Mouse (Mus musculus) ES-E14 (cell line): ENCODE measurements around the gene Dlgap4. TPM values are rescaled to one million over a fixed set of nuclear protein-coding genes. Genes with fewer than 3 reads are reported as not detected.
"Not testable (repeated sequence)": the region's sequence is repeated elsewhere in the genome, so short reads cannot be mapped to it uniquely, and the experiment has no call there.

ENCODE experiments used
- DNase-seq: peaks from one replicate; pipeline ENCODE4 v3.0.0-alpha.2; 2013; ENCODE audit warnings: low read depth, low spot score
- H3K27ac ChIP-seq: 2 replicates; pipeline ENCODE4 v1.5.1; 2012; ENCODE audit warnings: low read depth, mild to moderate bottlenecking, low read length, moderate library complexity, mixed read lengths; ENCODE audit not compliant: poor library complexity, insufficient read depth, severe bottlenecking
- H3K36me3 ChIP-seq: 2 replicates; pipeline ENCODE4 v1.6.1; 2012; ENCODE audit warnings: mild to moderate bottlenecking, low read length, moderate library complexity, mixed read lengths; ENCODE audit not compliant: control insufficient read depth, poor library complexity, insufficient read depth, severe bottlenecking
- H3K4me1 ChIP-seq, 2 experiments: fragments of 150-350 bp in 1 of 2; sonication (generic) in 1 of 2; 2 replicates each; pipeline ENCODE4 v1.6.1; 2012; ENCODE audit warnings: low read length in 2 of 2, mild to moderate bottlenecking in 1 of 2, mixed read lengths in 1 of 2; ENCODE audit not compliant: control insufficient read depth in 2 of 2, insufficient read depth in 2 of 2, poor library complexity in 1 of 2
- H3K4me3 ChIP-seq, 2 experiments: fragments of 150-350 bp in 1 of 2; sonication (generic) in 1 of 2; 2 replicates each; pipeline ENCODE4 v1.5.1; 2012; ENCODE audit warnings: low read length in 2 of 2, low read depth in 1 of 2, mild to moderate bottlenecking in 1 of 2, mixed read lengths in 1 of 2; ENCODE audit not compliant: insufficient read depth in 1 of 2, poor library complexity in 1 of 2, severe bottlenecking in 1 of 2
- H3K9ac ChIP-seq: 2 replicates; pipeline ENCODE4 v1.6.1; 2012; ENCODE audit warnings: low read depth, mild to moderate bottlenecking, low read length, mixed read lengths; ENCODE audit not compliant: poor library complexity, insufficient read depth, severe bottlenecking
- H3K9me3 ChIP-seq: fragments of 150-350 bp; sonication (generic); 2 replicates; pipeline ENCODE4 v1.6.1; 2012; ENCODE audit warnings: low read depth, mild to moderate bottlenecking, low read length; ENCODE audit not compliant: control insufficient read depth, insufficient read depth
- CHD2 ChIP-seq: IDR thresholded peaks from 2 replicates; pipeline ENCODE4 v1.6.1; 2014; ENCODE audit warnings: mild to moderate bottlenecking, low read depth, low read length, inconsistent platforms
- HCFC1 ChIP-seq: IDR thresholded peaks from 2 replicates; pipeline ENCODE4 v1.6.1; 2012; ENCODE audit warnings: low read length, inconsistent platforms, borderline replicate concordance; ENCODE audit not compliant: insufficient read depth
- MAFK ChIP-seq: IDR thresholded peaks from 2 replicates; pipeline ENCODE4 v1.6.1; 2014; ENCODE audit warnings: mild to moderate bottlenecking, low read depth, low read length, inconsistent platforms; ENCODE audit not compliant: insufficient read depth
- ZC3H11A ChIP-seq: IDR thresholded peaks from 2 replicates; pipeline ENCODE4 v1.6.1; 2012; ENCODE audit warnings: low read depth, mild to moderate bottlenecking, inconsistent platforms, low read length, borderline replicate concordance
- ZNF384 ChIP-seq: IDR thresholded peaks from 2 replicates; pipeline ENCODE4 v1.6.1; 2012; ENCODE audit warnings: low read depth, low read length, inconsistent platforms
- in situ Hi-C, 2 experiments: fragments of 600-800 bp; cut with MboI; formaldehyde crosslinking; loops; one replicate each; pipeline ENCODE4 v1.15.1; 2025; ENCODE audit warnings: low sequenced_read_pairs in 2 of 2, inconsistent platforms in 1 of 2; ENCODE audit not compliant: unreplicated experiment in 2 of 2
- total RNA-seq: library from RNA; depleted of rRNA; stranded (reverse); fragments of 300-350 nt; gene quantifications from 2 replicates; pipeline ENCODE4 v1.2.3, GENCODE M21; 2012

Dlgap4 gene
- total RNA-seq, 1 experiment, result 28.8 TPM

DNA sequence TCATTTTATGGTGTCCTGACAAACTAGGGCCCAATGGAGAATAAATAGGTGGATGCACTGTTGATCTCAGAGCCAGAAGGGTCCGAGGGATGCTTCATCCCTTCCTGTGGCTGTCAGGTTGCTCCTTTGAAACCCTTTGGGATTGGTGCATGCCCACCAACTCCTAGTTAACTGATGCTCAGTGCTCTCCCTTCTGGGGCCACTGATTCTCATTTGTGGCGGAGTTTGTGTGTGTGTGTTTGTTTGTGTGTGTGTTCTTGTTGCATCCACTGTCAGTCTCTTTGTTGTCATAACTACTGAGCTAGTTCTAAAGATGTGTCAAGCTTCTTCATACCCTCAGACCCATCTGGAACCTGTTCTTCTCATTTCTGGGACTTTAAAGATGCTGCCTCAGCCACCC is 171.4 kb downstream of the Dlgap4 start:
- H3K9ac ChIP-seq, result no peak overlapping the region
- TF ChIP-seq ZC3H11A, result no peak
- no peak for TF ChIP-seq MAFK
- no peak for TF ChIP-seq CHD2
- TF ChIP-seq ZNF384, result no peak
- TF ChIP-seq HCFC1, result no peak
- H3K27ac ChIP-seq, result no peak overlapping the region
- peaks cover 3 to 20% of the 10 kb centered on the region in 2 experiments; a peak in 1 of 4 replicates for H3K4me1 ChIP-seq
- in situ Hi-C loops, result no loop called here
- H3K9me3 ChIP-seq, result no peaks in the 10 kb centered on the region
- DNase-seq, result no peak
- no peaks in the 10 kb centered on the region for H3K36me3 ChIP-seq
- no peak overlapping the region for H3K4me3 ChIP-seq

GRCm38 (mm10) chr2:156786369-156786768 is 172.9 kb downstream of the Dlgap4 start:
- H3K36me3 ChIP-seq, H3K27ac ChIP-seq, DNase-seq, H3K9me3 ChIP-seq, H3K9ac ChIP-seq, in situ Hi-C loops, H3K4me3 ChIP-seq, H3K4me1 ChIP-seq: not testable (repeated sequence)

GRCm38 (mm10) chr2:156787090-156787775 is 173.7 kb downstream of the Dlgap4 start:
- TF ChIP-seq MAFK, result no peak
- Histone ChIP-seq H3K27ac (no peak overlapping the region), H3K4me1 (peaks cover 0 to 3% of the 10 kb centered on the region in 2 experiments; a peak in 1 of 4 replicates), H3K4me3 (no peak overlapping the region), H3K36me3 (no peaks in the 10 kb centered on the region), H3K9me3 (no peaks in the 10 kb centered on the region), H3K9ac (no peak overlapping the region)
- in situ Hi-C loops, result no loop called here
- DNase-seq, result no peak

- no peak overlapping the region for H3K9ac ChIP-seq
- H3K4me3 ChIP-seq, result no peak overlapping the region
- TF ChIP-seq ZC3H11A (no peak), CHD2 (no peak), MAFK (no peak), ZNF384 (no peak), HCFC1 (no peak)
- no peaks in the 10 kb centered on the region for H3K9me3 ChIP-seq
- in situ Hi-C loops, result no loop called here
- no peak overlapping the region for H3K27ac ChIP-seq
- H3K4me1 ChIP-seq, result no peaks in the 10 kb centered on the region
- no peaks in the 10 kb centered on the region for H3K36me3 ChIP-seq
- no peak for DNase-seq
These were observed 174.2 kb downstream of the Dlgap4 start for GRCm38 (mm10) chr2:156787776-156788105.

- no peaks in the 10 kb centered on the region for H3K4me1 ChIP-seq
- DNase-seq, result no peak
- no peak for TF ChIP-seq HCFC1
- no peak for TF ChIP-seq ZNF384
- no peak overlapping the region for H3K4me3 ChIP-seq
- in situ Hi-C loops, result no loop called here
- no peak overlapping the region for H3K9ac ChIP-seq
- no peak overlapping the region for H3K27ac ChIP-seq
- H3K9me3 ChIP-seq, result no peaks in the 10 kb centered on the region
- H3K36me3 ChIP-seq, result no peaks in the 10 kb centered on the region
These were observed 175.3 kb downstream of the Dlgap4 start for GRCm38 (mm10) chr2:156788836-156789235.
